Mouse (Mus musculus): ENCODE results near the gene Ddx43.

DNA sequence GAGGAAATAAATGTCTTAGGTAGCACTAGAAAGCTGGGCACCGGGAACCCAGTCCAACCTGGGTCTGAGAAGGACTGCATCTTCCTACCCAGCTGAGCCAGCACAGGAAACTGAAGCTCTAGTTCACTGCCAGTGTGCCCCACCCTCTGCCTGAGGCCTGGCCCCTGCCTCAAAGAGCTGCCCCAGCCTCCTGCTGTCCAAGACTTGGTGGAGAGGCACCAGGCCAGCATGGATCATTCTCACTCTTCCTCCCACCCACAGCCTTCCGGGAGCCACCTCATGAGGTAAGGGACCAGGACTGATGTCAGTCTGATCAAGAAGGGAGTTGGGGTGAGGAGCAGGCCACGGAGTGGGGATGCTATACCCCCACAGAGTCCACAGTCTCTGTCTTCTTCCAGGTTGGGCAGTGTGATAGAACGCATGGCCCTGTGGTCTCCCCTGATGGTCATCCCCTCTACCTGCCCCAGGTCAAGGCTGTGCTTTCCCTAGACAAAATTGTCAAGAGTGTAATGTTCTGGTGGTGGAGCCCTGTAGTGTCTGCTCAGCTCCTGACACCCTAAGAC is 33.4 kb downstream of the Ddx43 start:
- TF ChIP-seq CTCF (IDR thresholded peaks at IDR 0.05; ENCODE audit: borderline replicate concordance, insufficient read depth, low read depth, low read length): no peak
- no peak for TF ChIP-seq POLR2A (IDR thresholded peaks at IDR 0.05; ENCODE audit: borderline replicate concordance, insufficient read depth, low read length)

All from cerebellum, adult 2 months (tissue).